Mouse (Mus musculus) small intestine, adult 2 months (tissue): ENCODE measurements around the gene Slc12a8.

Source experiments
- CTCF ChIP-seq: fragments of 200-500 bp; IDR thresholded peaks from 2 replicates; pipeline ENCODE4 v1.5.1; 2012; ENCODE audit warnings: low read depth, mild to moderate bottlenecking, control low read depth, inconsistent platforms, low read length, moderate library complexity, mixed read lengths; ENCODE audit not compliant: insufficient replicate concordance, insufficient read length; ENCODE audit errors: extremely low read depth
- POLR2A ChIP-seq: fragments of 200-500 bp; IDR thresholded peaks from 2 replicates; pipeline ENCODE4 v1.6.1; 2012; ENCODE audit warnings: low read depth, mild to moderate bottlenecking, control low read depth, inconsistent platforms, low read length, moderate library complexity

GRCm38 (mm10) chr16:33512555-33512954, 4.6 kb upstream of the Slc12a8 start:
- TF ChIP-seq CTCF: no peak
- TF ChIP-seq POLR2A: no peak
